Mouse (Mus musculus): ENCODE measurements at regions not wholly inside any gene's neighbourhood (a gene's known extent, or its start where the extent isn't known, plus 50 kb on each side); places are given as distances from the start of the nearest gene placed in this dataset.

DNA sequence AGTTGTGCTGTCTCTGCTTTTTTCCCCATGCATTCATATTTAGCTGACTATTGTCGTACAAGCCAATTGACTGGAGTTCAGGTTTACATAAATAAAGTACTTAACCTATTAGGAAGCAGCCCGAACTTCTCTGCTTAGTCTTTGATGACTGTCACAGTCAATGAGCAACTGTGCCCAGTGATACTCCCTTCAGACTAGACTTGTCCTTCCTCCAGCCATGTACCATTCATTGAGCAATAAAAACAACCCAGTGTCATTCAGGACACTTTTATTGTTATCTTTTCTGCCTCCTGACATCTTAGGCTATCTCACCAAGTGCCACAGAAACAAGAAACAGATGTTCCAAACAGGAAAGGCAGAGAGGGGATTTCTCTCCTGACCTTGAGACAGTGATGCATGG is 389.1 kb upstream of the Tbl1x start:
- Histone ChIP-seq H3K4me2 (ENCODE audit: low read length) (no peak overlapping the region), H3K9me3 (replicated peaks; ENCODE audit: low read length) (no peaks in the 10 kb centered on the region), H3K9ac (ENCODE audit: low read depth, low read length) (no peak overlapping the region), H3K4me1 (replicated peaks; ENCODE audit: insufficient read depth, low read length) (no peaks in the 10 kb centered on the region), H3K4me3 (replicated peaks; ENCODE audit: low read depth, low read length) (no peak overlapping the region), H3K36me3 (ENCODE audit: insufficient read depth, low read length) (no peaks in the 10 kb centered on the region), H3K27ac (no peak overlapping the region), H3K27me3 (ENCODE audit: insufficient read depth, low read length) (no peaks in the 10 kb centered on the region)
- DNase-seq (ENCODE audit: low spot score), result peak; percentile 4
- no peak for ATAC-seq (replicated peaks; ENCODE audit: low FRiP score, low read depth)
- WGBS, result 33% methylated on average over 2 of the region's 2 CpGs
- TF ChIP-seq CTCF (IDR thresholded peaks at IDR 0.05; ENCODE audit: low read depth), result no peak

Data from kidney, postnatal 0 days (tissue).